Mouse (Mus musculus) forebrain, embryonic 13.5 days (tissue): ENCODE results near the gene Rad9b. TPM values are rescaled to one million over a fixed set of nuclear protein-coding genes. Genes with fewer than 3 reads are reported as not detected.

Experiments
- ATAC-seq: fragments of 200-750 bp; cut with Nextera tagmentation; 2 replicates; pipeline ENCODE4 v1.8.0; 2017
- H3K27ac ChIP-seq: fragments of 300-500 bp; sonication (generic); 2 replicates; pipeline ENCODE4 v1.5.1; 2015; ENCODE audit warnings: inconsistent platforms, mild to moderate bottlenecking, moderate library complexity
- H3K27me3 ChIP-seq: fragments of 300-500 bp; sonication (generic); 2 replicates; pipeline ENCODE4 v1.6.1; 2015; ENCODE audit warnings: mild to moderate bottlenecking, inconsistent platforms
- H3K36me3 ChIP-seq: fragments of 300-500 bp; sonication (generic); 2 replicates; pipeline ENCODE4 v1.6.1; 2015; ENCODE audit warnings: mild to moderate bottlenecking, inconsistent platforms; ENCODE audit not compliant: poor library complexity, severe bottlenecking
- H3K4me1 ChIP-seq: fragments of 300-500 bp; sonication (generic); 2 replicates; pipeline ENCODE4 v1.6.1; 2015; ENCODE audit warnings: inconsistent platforms
- H3K4me2 ChIP-seq: fragments of 300-500 bp; sonication (generic); 2 replicates; pipeline ENCODE4 v1.6.1; 2015; ENCODE audit warnings: inconsistent platforms, mild to moderate bottlenecking, moderate library complexity
- H3K4me3 ChIP-seq: fragments of 300-500 bp; sonication (generic); 2 replicates; pipeline ENCODE4 v1.5.1; 2015; ENCODE audit warnings: mild to moderate bottlenecking, inconsistent platforms
- H3K9ac ChIP-seq: fragments of 300-500 bp; sonication (generic); 2 replicates; pipeline ENCODE4 v1.6.1; 2015; ENCODE audit warnings: mild to moderate bottlenecking, inconsistent platforms
- H3K9me3 ChIP-seq: fragments of 300-500 bp; sonication (generic); replicated peaks from 2 replicates; pipeline ENCODE4 v1.6.1; 2016; ENCODE audit warnings: inconsistent platforms
- WGBS: fragments of 180-500 bp; shearing (Covaris S2); methylation state at CpG from one replicate; pipeline ENCODE4 v1.1.7; 2015; 5-methylcytosine and 5-hydroxymethylcytosine counted together
- polyA plus RNA-seq: library from polyadenylated mRNA; unstranded; fragments of >200 nt; fragmentation: Nextera tagmentation; extraction: Ambion mirVana; gene quantifications from 2 replicates; pipeline ENCODE4 v1.2.1, GENCODE M21; 2015

Gene Rad9b
- polyA plus RNA-seq, 1 experiment from 2014 or later = 16.1 TPM

DNA sequence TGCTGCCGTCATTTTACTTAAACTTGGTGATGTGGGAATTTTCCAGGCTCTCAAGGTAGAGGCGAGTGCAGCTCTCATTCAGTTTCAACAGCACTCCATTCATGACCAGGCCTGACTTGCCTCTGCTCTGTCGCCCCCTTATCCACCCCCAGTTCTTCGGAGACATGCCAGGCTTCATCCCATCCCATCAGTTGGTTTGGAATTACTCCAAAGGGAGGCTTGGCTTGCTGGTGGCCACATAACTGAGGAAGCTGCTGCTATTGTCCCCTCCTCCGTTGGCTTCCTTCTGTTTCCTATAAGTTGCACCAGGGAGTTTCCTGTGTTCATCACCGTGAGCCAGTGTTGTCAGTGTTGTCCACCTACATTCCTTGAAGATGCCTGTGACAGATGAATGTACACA, 49.5 kb downstream of the Rad9b start:
- ATAC-seq = no peak

DNA sequence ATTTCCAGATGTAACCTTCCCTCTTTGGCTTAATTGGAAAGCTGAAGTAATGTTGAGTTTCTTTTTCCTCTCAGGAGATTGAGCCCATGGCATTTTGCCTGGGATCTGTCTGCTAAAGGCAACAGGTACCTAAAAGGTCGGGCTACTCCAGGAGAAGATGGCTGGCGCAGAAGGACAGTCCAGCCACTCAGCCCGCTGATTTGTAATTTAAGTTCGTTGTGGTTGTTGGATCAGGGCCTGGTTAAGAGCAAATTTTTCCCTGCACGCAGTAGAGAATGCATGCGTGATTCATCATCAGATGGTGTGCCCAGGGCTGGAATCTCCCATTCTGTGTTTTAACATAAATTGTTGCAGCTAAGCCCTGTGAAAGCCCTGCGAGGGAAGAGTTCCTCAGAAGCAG, 50.1 kb downstream of the Rad9b start:
- H3K36me3 ChIP-seq = peaks cover 10% of the 10 kb centered on the region
- ATAC-seq = no peak
- 0 out of 2 replicates have a peak, but pooled peaks cover 4% of the 10 kb centered on the region for H3K4me1 ChIP-seq
- 91% methylated on average over 7 of the region's 7 CpGs for WGBS
- H3K27ac ChIP-seq = no peak overlapping the region
- H3K4me2 ChIP-seq = no peak overlapping the region
- H3K4me3 ChIP-seq = no peak overlapping the region
- H3K9ac ChIP-seq = no peak overlapping the region
- H3K27me3 ChIP-seq = no peaks in the 10 kb centered on the region
- H3K9me3 ChIP-seq = no peaks in the 10 kb centered on the region

More for the DNA sequence above, 49.5 kb downstream of the Rad9b start:
- Histone ChIP-seq H3K27me3 (no peaks in the 10 kb centered on the region), H3K9me3 (no peaks in the 10 kb centered on the region), H3K4me3 (no peak overlapping the region), H3K4me2 (no peak overlapping the region), H3K9ac (no peak overlapping the region), H3K27ac (no peak overlapping the region), H3K36me3 (peaks cover 13% of the 10 kb centered on the region), H3K4me1 (0 out of 2 replicates have a peak, but pooled peaks cover 4% of the 10 kb centered on the region)
- 93% methylated on average over 6 of the region's 6 CpGs for WGBS

- no peaks in the 10 kb centered on the region for H3K9me3 ChIP-seq
- H3K4me3 ChIP-seq = no peak overlapping the region
- no peaks in the 10 kb centered on the region for H3K27me3 ChIP-seq
- peaks cover 2% of the 10 kb centered on the region for H3K36me3 ChIP-seq
- H3K27ac ChIP-seq = no peak overlapping the region
- ATAC-seq = no peak
- no peak overlapping the region for H3K9ac ChIP-seq
- no peak overlapping the region for H3K4me2 ChIP-seq
- WGBS = 82% methylated on average over 17 of the region's 17 CpGs
- H3K4me1 ChIP-seq = 0 out of 2 replicates have a peak, but pooled peaks cover 4% of the 10 kb centered on the region
These were observed 51.0 kb downstream of the Rad9b start for GRCm38 (mm10) chr5:122302810-122303745.

GRCm38 (mm10) chr5:122300071-122300518, 53.9 kb downstream of the Rad9b start:
- no peak for ATAC-seq
- H3K4me2 ChIP-seq = no peak overlapping the region
- H3K4me3 ChIP-seq = no peak overlapping the region
- no peak overlapping the region for H3K9ac ChIP-seq
- 94% methylated on average over 6 of the region's 6 CpGs for WGBS
- 0 out of 2 replicates have a peak overlapping the region, but pooled peaks have one; percentile 1 for H3K27ac ChIP-seq
- peaks cover 10% of the 10 kb centered on the region for H3K4me1 ChIP-seq
- H3K9me3 ChIP-seq = no peaks in the 10 kb centered on the region
- H3K27me3 ChIP-seq = no peaks in the 10 kb centered on the region
- no peaks in the 10 kb centered on the region for H3K36me3 ChIP-seq

DNA sequence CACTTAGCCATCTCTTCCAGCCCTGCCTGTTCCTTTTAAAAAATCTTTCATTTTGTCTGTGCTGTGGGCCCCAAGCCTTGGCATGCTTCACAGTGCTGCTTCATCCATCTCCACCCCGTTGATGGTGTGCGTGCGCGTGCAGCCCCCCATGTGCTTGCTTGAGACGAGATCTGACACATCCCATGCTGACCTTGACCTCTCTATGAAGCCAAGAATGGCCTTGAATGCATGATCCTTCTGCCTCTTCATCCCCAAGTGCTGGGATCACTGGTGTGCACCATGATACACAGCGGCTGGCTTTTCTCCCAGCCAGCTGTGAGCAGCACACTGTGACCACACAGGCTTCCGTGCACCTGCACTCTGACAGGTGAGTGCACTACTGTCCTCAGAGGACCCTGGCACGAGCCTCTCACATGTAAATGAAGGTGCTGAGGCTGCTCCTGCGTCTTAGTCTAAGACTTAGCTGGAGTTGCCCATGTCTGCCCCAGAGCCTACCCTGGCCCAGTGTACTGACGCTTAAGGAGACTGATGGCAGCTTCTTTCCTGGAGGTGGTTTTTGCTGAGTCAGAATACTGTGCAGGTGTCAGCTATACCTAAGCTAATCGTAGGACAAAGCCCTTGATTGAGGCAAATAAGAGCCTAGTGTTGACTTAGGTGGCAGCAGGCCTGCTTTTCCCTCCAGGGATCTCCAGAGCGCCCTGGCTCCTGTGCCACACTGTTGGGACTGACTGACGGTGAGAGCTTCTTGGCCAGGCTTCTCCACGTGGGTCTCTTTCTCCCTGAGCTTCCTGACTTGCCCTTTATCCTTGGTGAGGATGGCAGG, 58.7 kb downstream of the Rad9b start:
- no peak overlapping the region; the same call in 1 of the 2 replicates for H3K27ac ChIP-seq
- H3K9me3 ChIP-seq = no peaks in the 10 kb centered on the region
- no peak overlapping the region for H3K4me3 ChIP-seq
- WGBS = 79% methylated on average over 14 of the region's 14 CpGs
- H3K36me3 ChIP-seq = no peaks in the 10 kb centered on the region
- H3K4me1 ChIP-seq = peaks cover 37% of the 10 kb centered on the region
- H3K9ac ChIP-seq = no peak overlapping the region
- no peaks in the 10 kb centered on the region for H3K27me3 ChIP-seq
- no peak for ATAC-seq
- no peak overlapping the region for H3K4me2 ChIP-seq

DNA sequence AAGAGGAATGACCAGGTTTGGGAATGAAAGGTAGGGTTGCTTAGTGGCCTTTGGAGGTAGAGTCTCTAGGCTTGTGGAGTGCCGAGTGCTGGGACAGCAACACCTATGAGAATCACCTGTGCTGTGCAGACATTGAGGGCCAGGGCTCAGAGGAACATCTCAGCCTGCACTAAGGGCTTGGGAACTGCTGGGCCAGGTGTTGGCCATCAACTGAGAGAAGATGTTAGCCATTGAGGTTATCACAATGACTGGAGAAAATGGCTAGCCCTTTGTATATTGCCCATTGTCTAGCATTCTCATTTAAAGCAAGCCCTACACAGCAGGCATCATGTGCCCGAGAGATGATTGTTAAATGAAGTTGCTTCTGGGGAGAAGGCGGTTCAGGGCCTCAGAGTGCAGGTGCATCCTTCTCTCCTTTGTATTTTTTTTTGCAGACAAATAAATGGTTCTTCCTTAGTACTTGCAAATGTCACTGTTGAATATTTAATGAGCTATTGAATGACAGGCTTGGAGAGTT, 59.8 kb downstream of the Rad9b start:
- no peaks in the 10 kb centered on the region for H3K9me3 ChIP-seq
- 49% methylated on average over 3 of the region's 3 CpGs for WGBS
- H3K4me3 ChIP-seq = no peak overlapping the region
- peaks cover 37% of the 10 kb centered on the region for H3K4me1 ChIP-seq
- H3K27ac ChIP-seq = peak overlapping the region; percentile 65
- no peak for ATAC-seq
- H3K9ac ChIP-seq = no peak overlapping the region
- no peak overlapping the region for H3K4me2 ChIP-seq
- peaks cover 8% of the 10 kb centered on the region for H3K36me3 ChIP-seq
- no peaks in the 10 kb centered on the region for H3K27me3 ChIP-seq

GRCm38 (mm10) chr5:122293131-122293530, 60.9 kb downstream of the Rad9b start:
- peaks cover 14% of the 10 kb centered on the region for H3K36me3 ChIP-seq
- H3K9me3 ChIP-seq = no peaks in the 10 kb centered on the region
- WGBS = 86% methylated on average over 6 of the region's 6 CpGs
- no peak for ATAC-seq
- no peaks in the 10 kb centered on the region for H3K27me3 ChIP-seq
- no peak overlapping the region for H3K27ac ChIP-seq
- no peak overlapping the region for H3K4me3 ChIP-seq
- H3K9ac ChIP-seq = no peak overlapping the region
- peaks cover 37% of the 10 kb centered on the region for H3K4me1 ChIP-seq
- no peak overlapping the region for H3K4me2 ChIP-seq

DNA sequence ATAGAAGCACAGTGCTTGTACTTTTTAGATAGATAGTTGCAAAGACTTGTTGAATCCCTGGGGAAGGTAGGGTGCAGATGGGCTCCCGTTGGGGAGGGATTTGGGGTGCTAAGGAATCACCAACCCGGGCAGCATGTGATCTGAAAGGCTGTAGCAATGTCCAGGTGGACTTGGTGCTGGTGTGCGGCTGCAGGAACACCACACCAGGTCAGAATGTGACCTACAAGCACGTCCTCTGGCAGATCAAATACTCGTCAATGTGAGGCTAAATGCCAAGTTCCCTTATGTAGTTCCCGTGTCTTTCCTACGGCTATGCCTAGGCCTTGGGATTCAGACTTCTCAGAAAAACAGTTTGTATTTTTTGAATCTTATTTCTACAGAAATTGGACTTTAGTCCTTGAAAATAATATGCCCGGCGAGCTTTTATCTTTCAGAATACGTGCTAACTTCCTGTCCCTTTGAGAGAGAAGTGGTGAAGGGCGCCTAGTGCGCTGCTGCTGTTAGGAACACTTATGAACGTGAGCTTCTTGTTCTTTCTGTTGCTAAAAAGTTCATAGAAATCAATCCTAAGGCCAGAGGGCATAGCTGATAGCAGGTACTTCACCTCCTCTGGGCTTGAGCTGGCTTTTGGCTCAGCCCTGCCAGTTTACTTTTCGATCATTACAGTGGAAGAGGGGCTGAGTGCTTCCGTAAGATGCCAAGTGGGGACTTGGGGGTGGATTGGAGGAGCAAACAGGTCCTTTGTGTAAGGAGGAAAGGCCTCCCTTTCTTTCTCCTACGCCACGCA, 62.3 kb downstream of the Rad9b start:
- Histone ChIP-seq H3K4me3 (no peak overlapping the region), H3K9me3 (no peaks in the 10 kb centered on the region), H3K27ac (no peak overlapping the region), H3K36me3 (peaks cover 21% of the 10 kb centered on the region), H3K9ac (no peak overlapping the region), H3K4me2 (no peak overlapping the region), H3K4me1 (peaks cover 37% of the 10 kb centered on the region), H3K27me3 (no peaks in the 10 kb centered on the region)
- ATAC-seq = no peak
- WGBS = 75% methylated on average over 17 of the region's 17 CpGs

DNA sequence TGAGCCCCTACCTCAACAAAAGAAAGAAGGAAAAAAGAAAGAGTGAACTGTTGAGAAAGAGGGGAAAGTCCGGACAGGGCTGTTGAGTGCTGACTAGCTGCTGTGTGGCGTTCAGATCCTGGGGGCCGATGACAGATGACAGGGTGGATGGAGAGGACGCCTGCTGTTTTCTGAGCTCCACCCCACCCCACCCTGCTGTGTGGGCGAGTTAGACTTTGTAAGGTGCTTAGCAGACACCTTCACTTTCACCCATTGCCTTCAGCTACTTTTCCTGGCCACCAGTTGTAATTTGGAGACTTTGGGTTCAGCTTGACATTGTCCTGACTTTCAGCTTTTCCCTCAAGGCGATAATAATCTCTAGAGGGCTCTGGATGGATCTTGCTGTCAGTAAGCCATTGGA, 62.9 kb downstream of the Rad9b start:
- Histone ChIP-seq H3K9ac (0 out of 2 replicates have a peak overlapping the region, but pooled peaks have one; percentile 16), H3K4me1 (peaks cover 41% of the 10 kb centered on the region), H3K4me2 (no peak overlapping the region), H3K4me3 (no peak overlapping the region), H3K36me3 (peaks cover 21% of the 10 kb centered on the region), H3K9me3 (no peaks in the 10 kb centered on the region), H3K27me3 (no peaks in the 10 kb centered on the region), H3K27ac (no peak overlapping the region)
- no peak for ATAC-seq
- WGBS = 71% methylated on average over 6 of the region's 6 CpGs

GRCm38 (mm10) chr5:122288147-122288811, 65.8 kb downstream of the Rad9b start:
- ATAC-seq = no peak
- Histone ChIP-seq H3K4me2 (no peak overlapping the region), H3K27ac (no peak overlapping the region), H3K9me3 (no peaks in the 10 kb centered on the region), H3K27me3 (no peaks in the 10 kb centered on the region), H3K4me3 (no peak overlapping the region), H3K9ac (no peak overlapping the region), H3K4me1 (peaks cover 28% of the 10 kb centered on the region), H3K36me3 (peaks cover 21% of the 10 kb centered on the region)
- WGBS = 90% methylated on average over 4 of the region's 4 CpGs

GRCm38 (mm10) chr5:122287026-122287425, 67.0 kb downstream of the Rad9b start:
- Histone ChIP-seq H3K36me3 (peaks cover 21% of the 10 kb centered on the region), H3K4me1 (peaks cover 18% of the 10 kb centered on the region), H3K9me3 (no peaks in the 10 kb centered on the region), H3K4me2 (no peak overlapping the region), H3K4me3 (no peak overlapping the region), H3K27ac (no peak overlapping the region), H3K9ac (no peak overlapping the region), H3K27me3 (no peaks in the 10 kb centered on the region)
- WGBS = 98% methylated on average over 4 of the region's 4 CpGs
- no peak for ATAC-seq
